Mouse (Mus musculus): ENCODE data around the gene Amigo1. TPM values are rescaled to one million over a fixed set of nuclear protein-coding genes. Genes with fewer than 3 reads are reported as not detected.

Amigo1 gene
- total and polyA plus RNA-seq, 2 experiments from 2014 or later = 12.2 to 35.5 TPM

DNA sequence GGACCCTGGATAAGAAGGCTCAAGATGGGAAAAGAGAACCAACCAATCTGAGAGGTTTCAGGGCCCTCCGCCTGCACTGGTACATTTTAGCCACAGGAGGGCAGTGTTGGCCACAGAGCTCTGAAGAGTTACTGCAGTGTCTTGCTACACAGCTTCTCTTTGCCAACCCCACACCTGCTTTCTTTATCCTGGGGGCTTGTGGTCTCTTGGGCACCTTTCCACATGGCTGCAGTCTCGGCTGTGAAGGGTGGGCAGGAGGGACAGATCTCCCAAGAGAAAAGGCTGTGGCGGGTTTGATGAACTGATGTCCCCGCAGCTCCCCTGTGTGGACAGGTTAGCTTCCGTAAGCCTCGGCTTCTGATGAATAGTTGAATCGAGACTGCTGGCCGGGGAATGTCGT lies 21.3 kb upstream of the Amigo1 start:
- ATAC-seq (ENCODE audit: low FRiP score) (peak; percentile 73), DNase-seq (ENCODE audit: low spot score) (peak; percentile 91)
- Histone ChIP-seq H3K27ac (ENCODE audit: low read depth, low read length) (no peak overlapping the region), H3K36me3 (ENCODE audit: insufficient read depth, low read length) (no peaks in the 10 kb centered on the region), H3K4me1 (ENCODE audit: insufficient read depth, low read length) (0 out of 2 replicates have a peak, but pooled peaks cover 3% of the 10 kb centered on the region), H3K4me3 (ENCODE audit: low read depth, low read length) (0 out of 2 replicates have a peak overlapping the region, but pooled peaks have one; percentile 6), H3K4me2 (ENCODE audit: low read depth, low read length, poor library complexity, severe bottlenecking) (peak overlapping the region; percentile 51), H3K27me3 (ENCODE audit: insufficient read depth, low read length) (no peaks in the 10 kb centered on the region), H3K9me3 (ENCODE audit: low read length) (no peaks in the 10 kb centered on the region), H3K9ac (replicated peaks; ENCODE audit: low read length, poor library complexity, severe bottlenecking) (0 out of 2 replicates have a peak overlapping the region, but pooled peaks have one; percentile 5)
- TF ChIP-seq CTCF (IDR thresholded peaks at IDR 0.05) = peak; percentile 99
- WGBS = 11% methylated on average over 9 of the region's 9 CpGs

DNA sequence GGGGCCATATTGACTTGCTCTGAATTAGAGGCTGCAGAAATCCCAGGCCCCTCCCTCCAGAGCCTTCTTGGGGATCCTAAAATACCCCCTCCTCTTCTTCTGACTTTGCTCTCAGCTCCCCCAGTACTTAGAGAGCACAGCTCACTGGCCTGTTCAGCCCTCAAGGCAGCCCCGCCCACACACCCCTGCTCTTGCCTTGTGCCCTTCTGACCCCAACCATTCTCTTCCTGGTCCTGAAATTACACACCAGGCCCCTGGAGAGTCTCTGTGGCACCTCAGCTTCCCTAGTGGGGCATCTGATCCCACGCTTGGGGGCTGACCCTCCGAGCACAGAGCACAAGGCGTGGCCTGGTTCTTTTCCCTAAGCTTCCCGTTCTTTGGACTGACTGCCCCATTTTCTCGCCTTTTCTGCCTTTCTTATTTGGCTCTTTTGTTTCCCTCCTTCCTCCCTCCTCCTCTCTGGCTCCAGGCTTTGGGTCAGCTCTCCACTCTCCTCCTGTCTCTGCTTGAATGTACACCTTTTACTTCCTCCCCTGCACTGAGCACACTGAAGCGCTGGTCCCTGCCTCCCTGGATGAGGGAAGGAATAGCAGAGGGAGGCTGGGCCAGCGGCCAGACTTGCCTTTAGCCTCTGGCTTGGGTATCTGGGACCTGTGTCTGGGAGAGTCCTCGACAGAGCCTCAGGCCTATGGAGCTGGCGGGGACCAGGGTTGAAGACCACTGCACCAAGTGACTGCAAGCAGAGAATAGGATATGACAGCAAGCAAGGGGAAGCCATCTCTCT lies 20.4 kb upstream of the Amigo1 start:
- H3K4me2 ChIP-seq (ENCODE audit: low read depth, low read length, poor library complexity, severe bottlenecking) = no peak overlapping the region

DNA sequence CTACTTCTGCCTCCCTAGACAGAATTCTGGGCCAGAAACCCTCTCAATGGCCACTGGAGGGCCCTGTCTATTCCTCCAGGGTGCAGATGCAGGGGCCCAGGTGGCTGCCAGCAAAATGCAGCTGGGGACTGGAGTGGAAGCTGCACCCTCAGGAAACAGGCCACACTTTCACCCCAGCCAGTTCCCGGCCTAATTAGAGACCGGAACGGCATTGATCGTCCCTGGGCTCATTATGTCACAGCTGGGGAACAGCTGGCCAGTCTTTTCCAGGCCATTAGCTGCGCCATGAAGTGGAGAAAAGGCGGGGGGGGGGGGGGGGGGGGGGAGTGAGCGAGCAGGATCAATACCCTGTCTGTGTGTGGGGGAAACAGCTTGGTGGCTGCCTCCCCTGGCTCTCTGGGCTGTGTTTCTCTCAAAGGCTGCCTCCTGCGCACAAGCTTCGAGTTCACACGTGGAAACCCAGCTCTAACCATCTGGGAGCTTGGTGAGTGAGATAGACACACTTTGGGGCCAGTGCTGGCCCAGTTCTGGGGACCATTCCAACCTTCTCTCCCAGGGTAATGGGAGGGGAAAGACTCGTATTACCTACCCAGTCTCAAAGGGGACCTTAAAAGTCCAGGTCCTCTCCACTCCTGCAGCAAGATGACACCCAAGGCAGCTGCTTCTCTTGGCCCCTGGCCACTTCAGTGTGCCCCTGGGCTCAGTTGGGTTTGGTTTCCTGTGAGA lies 19.5 kb upstream of the Amigo1 start:
- peak; percentile 72; the same call in 1 of the 2 replicates for ATAC-seq (ENCODE audit: low FRiP score)
- 0 out of 2 replicates have a peak, but pooled peaks cover 3% of the 10 kb centered on the region for H3K4me1 ChIP-seq (ENCODE audit: insufficient read depth, low read length)
- no peaks in the 10 kb centered on the region for H3K36me3 ChIP-seq (ENCODE audit: insufficient read depth, low read length)
- DNase-seq (ENCODE audit: low spot score) = peak; percentile 74
- no peaks in the 10 kb centered on the region for H3K9me3 ChIP-seq (ENCODE audit: low read length)
- no peak overlapping the region for H3K9ac ChIP-seq (replicated peaks; ENCODE audit: low read length, poor library complexity, severe bottlenecking)
- TF ChIP-seq CTCF (IDR thresholded peaks at IDR 0.05) = peak; percentile 47
- 19% methylated on average over 8 of the region's 11 CpGs for WGBS
- H3K4me3 ChIP-seq (ENCODE audit: low read depth, low read length) = no peak overlapping the region
- no peaks in the 10 kb centered on the region for H3K27me3 ChIP-seq (ENCODE audit: insufficient read depth, low read length)
- H3K27ac ChIP-seq (ENCODE audit: low read depth, low read length) = no peak overlapping the region
- H3K4me2 ChIP-seq (ENCODE audit: low read depth, low read length, poor library complexity, severe bottlenecking) = no peak overlapping the region

More for the DNA sequence above, 20.4 kb upstream of the Amigo1 start:
- Histone ChIP-seq H3K9ac (replicated peaks; ENCODE audit: low read length, poor library complexity, severe bottlenecking) (no peak overlapping the region), H3K9me3 (ENCODE audit: low read length) (no peaks in the 10 kb centered on the region), H3K4me3 (ENCODE audit: low read depth, low read length) (no peak overlapping the region), H3K4me1 (ENCODE audit: insufficient read depth, low read length) (0 out of 2 replicates have a peak, but pooled peaks cover 3% of the 10 kb centered on the region), H3K27me3 (ENCODE audit: insufficient read depth, low read length) (no peaks in the 10 kb centered on the region), H3K27ac (ENCODE audit: low read depth, low read length) (no peak overlapping the region), H3K36me3 (ENCODE audit: insufficient read depth, low read length) (no peaks in the 10 kb centered on the region)
- no peak for TF ChIP-seq CTCF (IDR thresholded peaks at IDR 0.05)
- ATAC-seq (ENCODE audit: low FRiP score) (no peak), DNase-seq (ENCODE audit: low spot score) (no peak)
- WGBS = 37% methylated on average over 10 of the region's 10 CpGs

DNA sequence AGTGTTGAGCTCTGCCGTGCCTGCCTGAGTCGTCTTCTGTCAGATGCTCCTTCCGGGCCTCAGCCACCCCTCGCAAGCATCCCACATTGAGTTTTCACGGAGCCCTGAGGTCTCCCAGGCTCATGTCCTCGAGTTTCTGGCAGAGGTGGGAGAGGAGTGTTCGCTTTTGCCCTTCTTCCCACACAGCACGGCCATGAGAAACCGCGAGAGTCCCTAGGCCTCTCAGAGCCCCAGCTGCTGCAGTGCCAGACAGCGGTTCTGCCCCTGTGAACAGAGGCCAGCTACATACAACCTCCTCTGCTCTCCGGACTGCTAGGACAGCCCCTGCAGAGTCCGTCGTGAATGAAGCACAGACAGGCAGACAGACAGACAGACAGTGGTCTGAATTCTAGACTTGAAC lies 18.6 kb upstream of the Amigo1 start:
- Histone ChIP-seq H3K9me3 (ENCODE audit: low read length) (no peaks in the 10 kb centered on the region), H3K9ac (replicated peaks; ENCODE audit: low read length, poor library complexity, severe bottlenecking) (no peak overlapping the region), H3K27me3 (ENCODE audit: insufficient read depth, low read length) (no peaks in the 10 kb centered on the region), H3K4me3 (ENCODE audit: low read depth, low read length) (no peak overlapping the region), H3K4me2 (ENCODE audit: low read depth, low read length, poor library complexity, severe bottlenecking) (no peak overlapping the region), H3K4me1 (ENCODE audit: insufficient read depth, low read length) (0 out of 2 replicates have a peak, but pooled peaks cover 3% of the 10 kb centered on the region), H3K36me3 (ENCODE audit: insufficient read depth, low read length) (no peaks in the 10 kb centered on the region), H3K27ac (ENCODE audit: low read depth, low read length) (no peak overlapping the region)
- ATAC-seq (ENCODE audit: low FRiP score) (no peak), DNase-seq (ENCODE audit: low spot score) (no peak)
- 46% methylated on average over 14 of the region's 14 CpGs for WGBS
- no peak for TF ChIP-seq CTCF (IDR thresholded peaks at IDR 0.05)

DNA sequence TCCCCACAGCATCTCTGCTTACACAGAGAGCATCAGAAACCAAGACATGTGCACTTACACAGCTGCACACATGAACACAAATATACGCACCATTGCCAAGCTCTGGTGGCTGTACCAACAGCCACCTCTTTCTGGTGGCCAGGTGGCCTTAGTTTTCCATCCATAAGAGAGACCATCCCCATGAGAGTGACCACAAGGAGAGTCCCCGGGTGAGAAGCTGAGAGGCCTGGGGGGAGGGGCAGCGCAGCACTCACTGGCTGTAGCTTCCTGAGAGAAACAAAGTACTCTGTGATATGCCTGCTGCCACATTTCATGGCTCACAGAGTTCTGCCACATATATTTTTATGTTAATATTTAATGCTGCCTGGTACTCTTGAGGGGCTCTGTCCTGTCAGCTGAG lies 16.9 kb upstream of the Amigo1 start:
- H3K36me3 ChIP-seq (ENCODE audit: insufficient read depth, low read length) = no peaks in the 10 kb centered on the region
- no peak overlapping the region for H3K27ac ChIP-seq (ENCODE audit: low read depth, low read length)
- H3K9me3 ChIP-seq (ENCODE audit: low read length) = no peaks in the 10 kb centered on the region
- WGBS = 48% methylated on average over 3 of the region's 3 CpGs
- H3K4me2 ChIP-seq (ENCODE audit: low read depth, low read length, poor library complexity, severe bottlenecking) = no peak overlapping the region
- ATAC-seq (ENCODE audit: low FRiP score) = no peak
- TF ChIP-seq CTCF (IDR thresholded peaks at IDR 0.05) = no peak
- no peak overlapping the region for H3K4me3 ChIP-seq (ENCODE audit: low read depth, low read length)
- H3K27me3 ChIP-seq (ENCODE audit: insufficient read depth, low read length) = no peaks in the 10 kb centered on the region
- no peak for DNase-seq (ENCODE audit: low spot score)
- 0 out of 2 replicates have a peak, but pooled peaks cover 3% of the 10 kb centered on the region for H3K4me1 ChIP-seq (ENCODE audit: insufficient read depth, low read length)
- H3K9ac ChIP-seq (replicated peaks; ENCODE audit: low read length, poor library complexity, severe bottlenecking) = no peak overlapping the region

All from midbrain, postnatal 0 days (tissue).